Mouse (Mus musculus) liver, adult 2 months (tissue): ENCODE data around the gene Med1. TPM values are rescaled to one million over a fixed set of nuclear protein-coding genes. Genes with fewer than 3 reads are reported as not detected.

Source experiments
- DNase-seq: peaks from one replicate; pipeline ENCODE4 v3.0.0-alpha.2; 2011; ENCODE audit warnings: low read depth, low spot score; ENCODE audit errors: extremely low read depth
- H3K27ac ChIP-seq: fragments of 200-500 bp; replicated peaks from 2 replicates; pipeline ENCODE4 v1.5.1; 2012; ENCODE audit warnings: low read depth, mild to moderate bottlenecking, control low read depth, inconsistent platforms, low read length; ENCODE audit not compliant: insufficient read depth
- H3K27me3 ChIP-seq: fragments of 200-500 bp; 2 replicates; pipeline ENCODE4 v1.6.1; 2012; ENCODE audit warnings: mild to moderate bottlenecking, moderate library complexity, low read length, inconsistent platforms; ENCODE audit not compliant: control insufficient read depth, insufficient read depth
- H3K36me3 ChIP-seq: fragments of 200-500 bp; 2 replicates; pipeline ENCODE4 v1.6.1; 2012; ENCODE audit warnings: low read length, inconsistent platforms; ENCODE audit not compliant: control insufficient read depth, insufficient read depth
- H3K4me1 ChIP-seq: fragments of 200-500 bp; 2 replicates; pipeline ENCODE4 v1.6.1; 2011; ENCODE audit warnings: low read length; ENCODE audit not compliant: control insufficient read depth, insufficient read depth
- H3K4me3 ChIP-seq: fragments of 200-500 bp; 2 replicates; pipeline ENCODE4 v1.5.1; 2011; ENCODE audit warnings: low read depth, mild to moderate bottlenecking, control low read depth, low read length, moderate library complexity; ENCODE audit not compliant: insufficient read depth
- H3K79me2 ChIP-seq: fragments of 200-500 bp; 2 replicates; pipeline ENCODE4 v1.6.1; 2012; ENCODE audit warnings: inconsistent platforms, mild to moderate bottlenecking, low read length, moderate library complexity; ENCODE audit not compliant: control insufficient read depth, insufficient read depth
- H3K9ac ChIP-seq: fragments of 200-500 bp; 2 replicates; pipeline ENCODE4 v1.6.1; 2012; ENCODE audit warnings: low read depth, mild to moderate bottlenecking, control low read depth, inconsistent platforms, low read length
- CTCF ChIP-seq: fragments of 200-500 bp; IDR thresholded peaks from 2 replicates; pipeline ENCODE4 v1.5.1; 2011; ENCODE audit warnings: low read depth, low read length, control low read depth
- POLR2A ChIP-seq: fragments of 200-500 bp; IDR thresholded peaks from 2 replicates; pipeline ENCODE4 v1.6.1; 2011; ENCODE audit warnings: low read length, control low read depth; ENCODE audit not compliant: insufficient read depth; ENCODE audit errors: extremely low read depth
- WGBS: fragments of 180-500 bp; shearing (Covaris S2); methylation state at CpG from one replicate; pipeline ENCODE4 v1.1.7; 2018; 5-methylcytosine and 5-hydroxymethylcytosine counted together
- polyA plus RNA-seq: library from polyadenylated mRNA; depleted of rRNA; stranded (reverse); fragments of >200 nt; gene quantifications from 2 replicates; pipeline ENCODE4 v1.2.3, GENCODE M21; 2012
- total RNA-seq: library from RNA; depleted of rRNA; stranded (reverse); fragments of >200 nt; gene quantifications from 2 replicates; pipeline ENCODE4 v1.2.3, GENCODE M21; 2014

Gene Med1
- total and polyA plus RNA-seq, 2 experiments: 5.6 to 10.0 TPM

DNA sequence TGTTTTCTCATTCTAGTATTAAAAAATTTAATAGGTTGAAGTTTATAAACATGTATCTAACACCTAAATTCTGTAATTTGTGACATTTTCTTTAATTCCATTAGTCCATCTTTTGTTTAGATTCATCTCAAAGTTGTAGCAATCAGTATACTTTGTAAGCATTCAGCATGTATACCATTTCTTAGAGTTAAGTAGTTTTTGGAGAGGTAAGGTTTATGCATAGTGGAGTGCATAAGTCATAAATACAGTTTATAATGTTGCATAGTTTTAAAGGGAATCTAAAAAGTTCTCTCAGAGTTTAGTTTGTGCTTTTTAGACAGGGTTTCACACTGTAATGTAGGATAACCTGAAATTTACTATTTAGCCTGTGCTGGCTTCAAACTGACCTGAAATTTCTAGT, 12.4 kb upstream of the Med1 start:
- Histone ChIP-seq H3K27me3 (no peaks in the 10 kb centered on the region), H3K4me1 (no peaks in the 10 kb centered on the region; the same call in 1 of the 2 replicates), H3K9ac (no peak overlapping the region), H3K27ac (no peak overlapping the region), H3K79me2 (peaks cover 7% of the 10 kb centered on the region; the same call in 1 of the 2 replicates), H3K4me3 (peak overlapping the region; percentile 91; the same call in 1 of the 2 replicates), H3K36me3 (peaks cover 18% of the 10 kb centered on the region)
- DNase-seq: no peak
- no peak for TF ChIP-seq POLR2A
- TF ChIP-seq CTCF: no peak

DNA sequence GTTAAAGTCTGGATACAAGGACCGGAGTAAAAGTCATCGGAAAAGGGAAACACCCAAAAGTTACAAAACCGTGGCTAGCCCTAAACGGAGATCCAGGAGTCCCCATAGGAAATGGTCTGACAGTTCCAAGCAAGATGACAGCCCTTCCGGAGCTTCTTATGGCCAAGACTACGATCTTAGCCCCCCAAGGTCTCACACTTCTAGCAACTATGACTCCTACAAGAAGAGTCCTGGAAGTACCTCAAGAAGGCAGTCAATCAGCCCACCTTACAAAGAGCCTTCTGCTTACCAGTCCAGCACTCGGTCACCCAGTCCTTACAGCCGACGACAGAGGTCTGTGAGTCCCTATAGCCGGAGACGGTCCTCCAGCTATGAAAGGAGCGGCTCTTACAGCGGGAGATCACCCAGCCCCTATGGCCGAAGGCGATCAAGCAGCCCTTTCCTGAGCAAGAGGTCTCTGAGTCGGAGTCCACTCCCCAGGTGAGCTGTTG, 10.9 kb upstream of the Med1 start:
- DNase-seq: peak; percentile 53
- Histone ChIP-seq H3K27ac (peak overlapping the region; percentile 61), H3K79me2 (peaks cover 7% of the 10 kb centered on the region; the same call in 1 of the 2 replicates), H3K4me1 (no peaks in the 10 kb centered on the region; the same call in 1 of the 2 replicates), H3K36me3 (peaks cover 7% of the 10 kb centered on the region; the same call in 1 of the 2 replicates), H3K4me3 (peak overlapping the region; percentile 91), H3K9ac (peak overlapping the region; percentile 97), H3K27me3 (no peaks in the 10 kb centered on the region)
- TF ChIP-seq POLR2A: 0 out of 2 replicates have a peak, but pooled peaks have one; percentile 16
- no peak for TF ChIP-seq CTCF
- WGBS: under 1% methylated on average over 16 of the region's 16 CpGs

GRCm38 (mm10) chr11:98203351-98203911, 10.3 kb upstream of the Med1 start:
- under 1% methylated on average over 37 of the region's 37 CpGs for WGBS
- H3K9ac ChIP-seq: peak overlapping the region; percentile 97
- peaks cover 5% of the 10 kb centered on the region; the same call in 1 of the 2 replicates for H3K79me2 ChIP-seq
- peak overlapping the region; percentile 91 for H3K4me3 ChIP-seq
- H3K4me1 ChIP-seq: no peaks in the 10 kb centered on the region; the same call in 1 of the 2 replicates
- TF ChIP-seq POLR2A: no peak
- no peak for TF ChIP-seq CTCF
- H3K27ac ChIP-seq: peak overlapping the region; percentile 61
- peak; percentile 50 for DNase-seq
- no peaks in the 10 kb centered on the region for H3K27me3 ChIP-seq
- H3K36me3 ChIP-seq: peaks cover 5% of the 10 kb centered on the region; the same call in 1 of the 2 replicates

DNA sequence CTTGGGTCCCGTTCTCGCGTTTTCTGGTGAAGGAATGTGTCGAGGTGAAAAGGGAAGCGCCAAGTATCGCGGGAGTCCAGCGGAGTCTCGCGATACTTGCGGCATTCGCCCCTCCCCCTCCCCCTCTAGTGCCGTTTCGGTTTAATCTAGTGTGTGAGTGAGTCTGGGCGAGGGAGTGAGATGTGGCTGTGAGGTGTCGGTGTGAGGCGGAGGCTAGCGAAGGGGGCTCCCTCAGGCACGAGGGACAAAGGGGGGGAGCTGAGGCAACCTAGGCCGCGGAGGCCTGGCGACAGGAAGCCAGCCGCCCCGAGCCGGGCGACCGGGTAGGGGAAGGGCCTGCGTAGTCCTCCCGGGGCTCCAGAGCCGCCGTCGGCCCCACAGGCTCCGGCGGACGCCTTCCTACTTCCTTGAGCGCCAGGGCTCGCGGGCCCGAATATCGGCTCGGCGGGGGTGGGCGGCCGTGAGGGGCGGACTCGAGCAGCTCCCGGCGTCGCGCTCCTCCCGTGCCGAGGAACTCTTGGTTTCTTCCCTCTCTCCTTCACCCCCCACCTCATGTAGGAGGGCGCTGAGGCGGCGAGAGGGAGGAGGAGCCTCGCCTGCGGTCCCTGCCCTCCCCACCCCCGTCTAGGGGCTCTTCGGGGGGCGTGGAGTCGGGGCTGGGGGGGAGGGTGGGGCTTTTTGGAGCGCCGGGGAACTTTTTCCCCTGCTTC, 9.7 kb upstream of the Med1 start, which contains the start of gene Cdk12:
Gene Cdk12 (plus strand): TSS at position 419 of the 710 bp plus-strand sequence.
- WGBS: under 1% methylated on average over 59 of the region's 63 CpGs
- H3K27me3 ChIP-seq: no peaks in the 10 kb centered on the region
- TF ChIP-seq POLR2A (peak; percentile 92), CTCF (no peak)
- peak within 1 kb of the TSS; percentile 95 for H3K27ac ChIP-seq
- peak; percentile 86 for DNase-seq
- H3K36me3 ChIP-seq: no peaks in the 10 kb centered on the region
- peaks cover 4% of the 10 kb centered on the region; the same call in 1 of the 2 replicates for H3K79me2 ChIP-seq
- no peaks in the 10 kb centered on the region; the same call in 1 of the 2 replicates for H3K4me1 ChIP-seq
- peak within 1 kb of the TSS; percentile 91 for H3K4me3 ChIP-seq
- peak within 1 kb of the TSS; percentile 97 for H3K9ac ChIP-seq

- Histone ChIP-seq H3K27me3 (no peaks in the 10 kb centered on the region), H3K36me3 (no peaks in the 10 kb centered on the region), H3K4me1 (no peaks in the 10 kb centered on the region; the same call in 1 of the 2 replicates), H3K4me3 (peak overlapping the region; percentile 57), H3K9ac (peak overlapping the region; percentile 61), H3K27ac (peak overlapping the region; percentile 18), H3K79me2 (peaks cover 4% of the 10 kb centered on the region; the same call in 1 of the 2 replicates)
- WGBS: 2% methylated on average over 27 of the region's 27 CpGs
- TF ChIP-seq POLR2A (no peak), CTCF (no peak)
- peak; percentile 19 for DNase-seq
These were observed 8.9 kb upstream of the Med1 start for GRCm38 (mm10) chr11:98201791-98202640.
